In the genomic region with DNA sequence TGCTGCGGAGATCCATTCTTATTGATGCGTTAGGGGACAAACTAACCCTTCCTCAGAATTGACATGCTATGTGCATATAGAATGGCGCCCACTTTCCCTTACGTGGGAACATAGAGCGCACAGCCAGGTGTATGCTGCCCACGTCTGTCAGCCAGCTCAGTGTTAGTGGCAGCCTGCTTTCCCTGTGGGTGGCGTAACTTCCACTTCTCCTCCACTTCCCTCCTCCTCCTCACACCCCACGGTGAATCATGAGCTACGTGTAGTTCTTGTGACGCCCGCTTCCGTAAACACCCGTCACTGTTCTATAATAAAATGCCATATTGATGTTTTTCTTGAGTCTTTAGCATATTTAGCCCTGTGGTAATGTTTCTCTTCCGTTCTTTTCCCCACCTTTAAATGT, we compare ENCODE assay signal across 19 mouse cellular contexts.
DNase-seq lines count a peak whose midpoint lies in the region; ATAC-seq lines count a peak whose summit lies in the region.
"Had no signal": no experiment of that assay in that cellular context is flagged by ENCODE, and none has a peak within 500 bp of the region (broad histone marks: within the 10 kb centered on the region; RNA-seq: fewer than 3 reads in every experiment).

No protein-coding gene starts in this region.

- H3K9me3 ChIP-seq in megakaryocyte, embryonic 14.5 days: 0 out of 2 replicates have a peak, but pooled peaks cover 3% of the 10 kb centered on the region
- H3K9me3 ChIP-seq: embryonic facial prominence, embryonic 10.5 days; forebrain, embryonic 15.5 days; heart, embryonic 12.5 days; hindbrain, embryonic 15.5 days had no signal

- no peaks in the 10 kb centered on the region for H3K36me3 ChIP-seq in megakaryocyte, embryonic 14.5 days (replicated peaks; ENCODE audit: low read length)
- H3K36me3 ChIP-seq: embryonic facial prominence, embryonic 10.5 days; forebrain, embryonic 15.5 days; heart, embryonic 12.5 days; hindbrain, embryonic 15.5 days had no signal

- H3K27me3 ChIP-seq in megakaryocyte, embryonic 14.5 days (replicated peaks): no peaks in the 10 kb centered on the region
- H3K27me3 ChIP-seq: CH12.LX; forebrain, embryonic 15.5 days; heart, embryonic 12.5 days; hindbrain, embryonic 15.5 days had no signal

- H3K4me1 ChIP-seq in megakaryocyte, embryonic 14.5 days: no peaks in the 10 kb centered on the region
- H3K4me1 ChIP-seq: embryonic facial prominence, embryonic 10.5 days; forebrain, embryonic 15.5 days; hindbrain, embryonic 15.5 days had no signal

- no peak for ATAC-seq in megakaryocyte, adult 5-6 weeks (ENCODE audit: poor library complexity, severe bottlenecking)
- ATAC-seq: activated CD4-positive, CD25-positive, alpha-beta regulatory T cell, adult 4 months; forebrain, embryonic 15.5 days had no signal

- DNase-seq in heart, adult 11 months: peak; percentile 58
- DNase-seq in heart, postnatal 10 days: no peak
- DNase-seq in right cerebral cortex, postnatal 25 days: peak; percentile 21
- no peak for DNase-seq in right cerebral cortex, postnatal 14 days
- DNase-seq in telencephalon, adult 2 months (ENCODE audit: low read depth, low spot score): peak; percentile 32
- no peak for DNase-seq in T-cell, adult 2 months (ENCODE audit: low spot score)
- DNase-seq: adrenal gland, postnatal 25 days; cerebellum, adult 2 months; cerebellum, postnatal 10 days; gastrocnemius, postnatal 14 days; heart, postnatal 36 days had no signal

- intact Hi-C loops in heart, postnatal 10 days (cut with DNase I): no loop called here

- peak overlapping the region; percentile 48 for H3K4me3 ChIP-seq in megakaryocyte, embryonic 14.5 days (replicated peaks)
- H3K4me3 ChIP-seq: embryonic facial prominence, embryonic 10.5 days; forebrain, embryonic 15.5 days; heart, embryonic 12.5 days; hindbrain, embryonic 15.5 days had no signal

Comparison
In these comparisons a context has a peak if more than half of its experiments do, and no peak if none do; other contexts are left out.
1. DNase-seq: peak in heart, adult 11 months (single experiment), right cerebral cortex, postnatal 25 days (single experiment) and telencephalon, adult 2 months (single experiment); none in heart, postnatal 10 days (0 of 2), right cerebral cortex, postnatal 14 days (single experiment) and T-cell, adult 2 months (single experiment).